Mouse (Mus musculus) limb, embryonic 11.5 days (tissue): Measurements from ENCODE around the gene Adipoq. TPM values are rescaled to one million over a fixed set of nuclear protein-coding genes. Genes with fewer than 3 reads are reported as not detected.

Experiments used
- ATAC-seq: fragments of 200-750 bp; cut with Nextera tagmentation; 2 replicates; pipeline ENCODE4 v1.8.0; 2017; ENCODE audit warnings: low read depth; ENCODE audit not compliant: insufficient number of reproducible peaks, low FRiP score, low TSS enrichment
- DNase-seq: peaks from one replicate; pipeline ENCODE4 v3.0.0-alpha.2; 2015; ENCODE audit warnings: low spot score
- H3K27ac ChIP-seq: fragments of 300-500 bp; sonication (generic); replicated peaks from 2 replicates; pipeline ENCODE4 v1.5.1; 2014; ENCODE audit warnings: low read depth, mild to moderate bottlenecking, low read length
- H3K27me3 ChIP-seq: fragments of 300-500 bp; sonication (generic); 2 replicates; pipeline ENCODE4 v1.6.1; 2014; ENCODE audit warnings: mild to moderate bottlenecking, low read length, mixed read lengths; ENCODE audit not compliant: control insufficient read depth, insufficient read depth
- H3K36me3 ChIP-seq: fragments of 300-500 bp; sonication (generic); 2 replicates; pipeline ENCODE4 v1.6.1; 2014; ENCODE audit warnings: mild to moderate bottlenecking, low read length, moderate library complexity, mixed read lengths; ENCODE audit not compliant: control insufficient read depth, insufficient read depth
- H3K4me1 ChIP-seq: fragments of 300-500 bp; sonication (generic); 2 replicates; pipeline ENCODE4 v1.6.1; 2014; ENCODE audit warnings: low read length, mixed read lengths; ENCODE audit not compliant: control insufficient read depth, insufficient read depth
- H3K4me2 ChIP-seq: fragments of 300-500 bp; sonication (generic); 2 replicates; pipeline ENCODE4 v1.6.1; 2014; ENCODE audit warnings: low read depth, mild to moderate bottlenecking, moderate library complexity; ENCODE audit not compliant: severe bottlenecking
- H3K4me3 ChIP-seq: fragments of 300-500 bp; sonication (generic); 2 replicates; pipeline ENCODE4 v1.5.1; 2014; ENCODE audit warnings: low read depth, low read length
- H3K9ac ChIP-seq: fragments of 300-500 bp; sonication (generic); 2 replicates; pipeline ENCODE4 v1.6.1; 2014; ENCODE audit warnings: mild to moderate bottlenecking, low read length
- H3K9me3 ChIP-seq: fragments of 300-500 bp; sonication (generic); 2 replicates; pipeline ENCODE4 v1.6.1; 2016; ENCODE audit warnings: low read length; ENCODE audit not compliant: control insufficient read depth
- WGBS: fragments of 180-500 bp; shearing (Covaris S2); extraction: QIAGEN DNeasy Blood & Tissue Kit; methylation state at CpG from one replicate; pipeline ENCODE4 v1.1.7; 2014; 5-methylcytosine and 5-hydroxymethylcytosine counted together
- polyA plus RNA-seq: library from polyadenylated mRNA; unstranded; fragments of >200 nt; fragmentation: Nextera tagmentation; extraction: Ambion mirVana; gene quantifications from 2 replicates; pipeline ENCODE4 v1.2.1, GENCODE M21; 2014

Adipoq gene
- polyA plus RNA-seq, 1 experiment from 2014 or later, result not detected

- H3K27me3 ChIP-seq, result no peaks in the 10 kb centered on the region
- H3K4me3 ChIP-seq, result peak overlapping the region; percentile 22
- H3K4me1 ChIP-seq, result peaks cover 6% of the 10 kb centered on the region; the same call in 1 of the 2 replicates
- 42% methylated on average over 17 of the region's 17 CpGs for WGBS
- no peaks in the 10 kb centered on the region for H3K9me3 ChIP-seq
- H3K27ac ChIP-seq, result no peak overlapping the region
- H3K4me2 ChIP-seq, result peak overlapping the region; percentile 50
- ATAC-seq, result no peak
- H3K9ac ChIP-seq, result peak overlapping the region; percentile 55
- DNase-seq, result no peak
- H3K36me3 ChIP-seq, result no peaks in the 10 kb centered on the region
Observed at GRCm38 (mm10) chr16:23103038-23103745, 43.1 kb upstream of the Adipoq start.

DNA sequence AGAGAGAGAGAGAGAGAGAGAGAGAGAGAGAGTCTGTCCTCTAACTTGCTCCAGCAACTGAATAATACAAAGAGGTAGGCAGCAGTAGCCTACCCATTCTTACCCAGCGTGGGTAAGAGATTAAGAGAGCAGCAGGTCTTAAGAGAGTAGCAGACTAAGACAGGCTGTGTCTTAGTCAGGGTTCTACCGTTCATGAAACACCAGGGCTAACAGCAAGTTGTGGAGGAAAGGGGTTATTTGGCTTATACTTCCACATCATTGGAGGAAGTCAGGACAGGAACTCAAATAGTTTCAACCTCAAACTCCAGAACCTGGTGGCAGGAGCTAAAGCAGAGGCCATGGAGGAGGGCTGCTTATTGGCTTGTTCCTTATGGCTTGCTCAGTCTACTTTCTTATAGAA is 42.5 kb upstream of the Adipoq start:
- ATAC-seq (no peak), DNase-seq (no peak)
- H3K4me2 ChIP-seq, result no peak overlapping the region
- H3K36me3 ChIP-seq, result no peaks in the 10 kb centered on the region; the same call in 1 of the 2 replicates
- no peak overlapping the region for H3K9ac ChIP-seq
- H3K27me3 ChIP-seq, result no peaks in the 10 kb centered on the region
- 73% methylated on average over 2 of the region's 2 CpGs for WGBS
- H3K4me3 ChIP-seq, result no peak overlapping the region
- no peak overlapping the region for H3K27ac ChIP-seq
- no peaks in the 10 kb centered on the region for H3K9me3 ChIP-seq
- peaks cover 6% of the 10 kb centered on the region; the same call in 1 of the 2 replicates for H3K4me1 ChIP-seq

DNA sequence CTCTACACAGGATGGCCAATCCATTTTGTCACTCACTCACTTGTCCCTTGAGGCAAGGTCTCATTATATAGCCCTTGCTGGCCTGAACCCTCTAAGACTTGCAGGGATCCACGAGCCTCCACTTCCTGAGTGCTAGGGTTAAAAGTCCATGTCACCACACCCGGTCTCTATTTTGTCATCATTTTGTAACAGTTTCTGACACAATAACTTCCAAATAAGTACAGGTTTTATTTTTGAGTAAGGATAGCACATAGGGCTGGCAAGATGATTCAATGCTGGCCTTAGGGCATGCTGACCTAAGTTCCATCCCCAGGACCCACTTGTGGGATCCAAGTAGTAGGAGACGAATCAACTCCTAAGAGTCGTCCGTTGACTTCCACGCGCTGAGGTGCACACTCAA is 40.2 kb upstream of the Adipoq start:
- Histone ChIP-seq H3K27me3 (no peaks in the 10 kb centered on the region), H3K36me3 (peaks cover 9% of the 10 kb centered on the region; the same call in 1 of the 2 replicates), H3K4me2 (no peak overlapping the region), H3K27ac (no peak overlapping the region), H3K9ac (no peak overlapping the region), H3K9me3 (no peaks in the 10 kb centered on the region), H3K4me3 (no peak overlapping the region), H3K4me1 (peaks cover 5% of the 10 kb centered on the region)
- DNase-seq (no peak), ATAC-seq (no peak)
- WGBS, result 74% methylated on average over 7 of the region's 7 CpGs

DNA sequence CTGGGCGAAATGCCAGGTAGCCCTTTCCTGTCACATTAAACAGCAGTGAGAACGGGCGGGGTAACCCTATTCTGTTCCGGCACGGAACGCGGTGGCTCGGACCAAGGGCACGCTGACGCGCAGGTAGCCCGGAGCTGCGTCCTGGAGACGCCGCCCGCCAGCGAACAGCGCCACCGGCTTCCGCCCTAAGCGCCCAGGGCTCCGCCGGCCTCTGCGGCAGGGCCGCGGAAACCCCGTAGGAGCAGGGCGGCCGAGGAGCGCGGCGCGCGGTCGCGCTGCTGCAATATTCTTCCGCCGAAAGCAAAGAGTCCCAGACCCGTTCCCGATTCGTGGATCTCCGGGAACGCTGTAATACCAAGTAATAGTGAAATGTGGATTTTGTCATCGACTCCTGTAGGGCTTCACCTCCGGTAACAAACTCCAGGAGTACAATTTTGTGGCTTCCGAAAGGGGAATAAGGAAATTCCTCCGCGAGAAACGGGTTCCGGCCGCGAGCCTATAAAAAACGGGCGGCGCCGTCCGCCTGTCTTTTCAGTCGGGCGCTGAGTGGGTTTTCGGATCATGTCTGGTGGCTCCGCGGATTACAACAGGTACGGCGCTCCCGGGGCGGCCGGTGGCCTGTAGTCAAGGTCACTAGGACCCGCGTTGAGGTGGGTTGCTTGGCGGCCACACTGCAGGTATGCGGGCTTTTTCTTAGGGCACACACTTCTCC is 38.9 kb upstream of the Adipoq start, which contains the start of gene Eif4a2:
Gene Eif4a2, plus strand, starts transcription at position 214 of the 712 bp plus-strand sequence.
- no peaks in the 10 kb centered on the region for H3K27me3 ChIP-seq
- no peaks in the 10 kb centered on the region for H3K9me3 ChIP-seq
- H3K9ac ChIP-seq, result peak within 1 kb of the TSS; percentile 97
- DNase-seq (peak; percentile 93), ATAC-seq (peak; percentile 87)
- peaks cover 8% of the 10 kb centered on the region for H3K4me1 ChIP-seq
- peak within 1 kb of the TSS; percentile 88 for H3K4me2 ChIP-seq
- H3K27ac ChIP-seq, result peak within 1 kb of the TSS; percentile 94
- under 1% methylated on average over 71 of the region's 71 CpGs for WGBS
- H3K4me3 ChIP-seq, result peak within 1 kb of the TSS; percentile 71
- peaks cover 12% of the 10 kb centered on the region; the same call in 1 of the 2 replicates for H3K36me3 ChIP-seq

DNA sequence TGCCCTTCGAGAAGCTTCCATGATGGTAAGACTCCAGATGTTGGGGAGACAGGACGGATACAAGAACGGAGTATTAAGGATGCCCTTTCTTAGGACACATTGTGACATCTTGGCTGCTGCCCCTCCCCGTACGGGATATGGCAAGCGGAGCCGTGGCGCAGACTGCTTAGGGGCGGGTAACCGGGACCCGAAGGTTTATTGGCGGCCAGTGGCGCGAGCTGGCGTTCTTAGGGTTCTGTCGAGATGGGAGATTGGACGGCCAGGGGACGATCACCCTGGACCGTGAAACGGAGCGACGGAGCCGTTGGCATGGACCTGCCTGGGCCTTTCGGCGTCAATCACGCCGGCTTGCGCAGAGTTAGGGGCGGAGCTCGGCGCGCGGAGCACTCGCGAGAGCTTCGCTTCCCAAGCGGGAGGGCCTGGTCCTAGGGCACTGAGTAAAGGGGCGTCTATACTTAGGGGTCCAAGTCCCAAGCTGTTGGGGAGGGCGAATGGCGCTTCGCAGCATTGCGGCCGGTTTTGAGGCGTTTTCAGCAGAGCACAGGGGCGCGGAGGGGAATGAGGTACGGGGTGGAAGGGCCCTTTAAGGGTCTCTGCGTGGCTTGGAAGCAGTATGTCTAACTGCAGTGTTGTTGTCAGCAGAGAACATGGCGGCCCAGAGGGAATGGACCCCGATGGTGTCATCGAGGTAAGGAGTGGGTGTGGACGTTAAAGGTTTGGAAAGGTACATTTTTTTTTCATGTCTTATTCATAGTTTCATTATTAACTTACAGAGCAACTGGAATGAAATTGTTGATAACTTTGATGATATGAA is 38.2 kb upstream of the Adipoq start:
- peak; percentile 83 for ATAC-seq
- WGBS, result under 1% methylated on average over 52 of the region's 52 CpGs
- peak overlapping the region; percentile 88 for H3K4me2 ChIP-seq
- peak overlapping the region; percentile 94 for H3K27ac ChIP-seq
- H3K27me3 ChIP-seq, result no peaks in the 10 kb centered on the region
- peak overlapping the region; percentile 71 for H3K4me3 ChIP-seq
- DNase-seq, result peak; percentile 82
- peaks cover 17% of the 10 kb centered on the region; the same call in 1 of the 2 replicates for H3K36me3 ChIP-seq
- H3K4me1 ChIP-seq, result peaks cover 8% of the 10 kb centered on the region
- H3K9me3 ChIP-seq, result no peaks in the 10 kb centered on the region
- H3K9ac ChIP-seq, result peak overlapping the region; percentile 97

GRCm38 (mm10) chr16:23108943-23109342 is 37.4 kb upstream of the Adipoq start:
- DNase-seq (no peak), ATAC-seq (no peak)
- no peak overlapping the region for H3K27ac ChIP-seq
- H3K9ac ChIP-seq, result peak overlapping the region; percentile 97
- peak overlapping the region; percentile 71 for H3K4me3 ChIP-seq
- 3% methylated on average over 5 of the region's 5 CpGs for WGBS
- no peaks in the 10 kb centered on the region for H3K9me3 ChIP-seq
- H3K36me3 ChIP-seq, result peaks cover 17% of the 10 kb centered on the region; the same call in 1 of the 2 replicates
- peaks cover 8% of the 10 kb centered on the region for H3K4me1 ChIP-seq
- peak overlapping the region; percentile 88 for H3K4me2 ChIP-seq
- no peaks in the 10 kb centered on the region for H3K27me3 ChIP-seq

DNA sequence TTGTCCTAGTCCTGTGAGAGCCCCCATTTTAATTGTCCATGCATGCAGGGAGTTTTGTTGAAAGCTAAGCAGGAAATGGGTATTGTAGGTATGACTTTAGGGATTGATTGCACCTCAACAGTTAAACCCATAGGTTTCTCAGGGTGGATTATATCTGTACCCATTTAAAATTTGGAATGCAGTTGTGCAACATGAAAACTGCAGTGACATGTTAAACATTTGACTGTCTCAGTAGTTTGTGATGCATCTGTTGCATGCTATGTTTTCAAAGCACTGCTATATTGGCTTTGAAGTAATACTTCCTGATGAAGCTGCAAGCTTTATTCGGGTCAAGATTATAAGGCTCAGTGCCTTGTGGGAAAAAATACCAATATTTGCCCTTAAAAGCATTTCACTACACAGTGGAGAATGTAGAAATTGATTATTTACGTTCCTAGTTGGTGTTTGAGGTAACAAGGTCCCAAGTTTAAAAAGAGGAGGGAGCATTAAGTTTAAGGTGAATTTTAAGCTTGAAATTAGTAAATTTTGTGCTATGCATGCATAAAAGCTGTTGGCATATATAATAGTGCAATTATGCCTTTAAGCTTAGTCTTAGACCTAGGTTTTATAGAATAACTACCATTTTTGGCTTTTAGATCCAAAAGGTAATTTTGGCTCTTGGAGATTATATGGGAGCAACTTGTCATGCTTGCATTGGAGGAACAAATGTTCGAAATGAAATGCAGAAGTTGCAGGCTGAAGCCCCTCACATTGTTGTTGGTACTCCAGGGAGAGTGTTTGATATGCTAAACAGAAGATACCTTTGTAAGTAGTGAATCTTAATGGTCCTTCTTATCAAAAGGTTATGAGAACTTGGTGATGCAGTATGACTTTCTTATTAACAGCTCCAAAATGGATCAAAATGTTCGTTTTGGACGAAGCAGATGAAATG is 36.7 kb upstream of the Adipoq start:
- Histone ChIP-seq H3K9ac (peak overlapping the region; percentile 97), H3K27me3 (no peaks in the 10 kb centered on the region), H3K36me3 (peaks cover 20% of the 10 kb centered on the region; the same call in 1 of the 2 replicates), H3K27ac (no peak overlapping the region), H3K4me3 (peak overlapping the region; percentile 71), H3K9me3 (no peaks in the 10 kb centered on the region), H3K4me1 (peaks cover 8% of the 10 kb centered on the region), H3K4me2 (peak overlapping the region; percentile 88)
- ATAC-seq, result no peak
- DNase-seq, result no peak
- 63% methylated on average over 5 of the region's 5 CpGs for WGBS
